Mouse (Mus musculus) embryonic fibroblast, embryonic 13.5 days (primary cell): ENCODE measurements around the gene Abcb6.

Experiments
- CTCF ChIP-seq: IDR thresholded peaks from 2 replicates; pipeline ENCODE4 v1.5.1; 2011; ENCODE audit warnings: mild to moderate bottlenecking, control low read depth, low read length, moderate library complexity, borderline replicate concordance; ENCODE audit not compliant: insufficient read depth
- POLR2A ChIP-seq: IDR thresholded peaks from 2 replicates; pipeline ENCODE4 v1.6.1; 2011; ENCODE audit warnings: low read depth, mild to moderate bottlenecking, control low read depth, low read length, moderate library complexity

DNA sequence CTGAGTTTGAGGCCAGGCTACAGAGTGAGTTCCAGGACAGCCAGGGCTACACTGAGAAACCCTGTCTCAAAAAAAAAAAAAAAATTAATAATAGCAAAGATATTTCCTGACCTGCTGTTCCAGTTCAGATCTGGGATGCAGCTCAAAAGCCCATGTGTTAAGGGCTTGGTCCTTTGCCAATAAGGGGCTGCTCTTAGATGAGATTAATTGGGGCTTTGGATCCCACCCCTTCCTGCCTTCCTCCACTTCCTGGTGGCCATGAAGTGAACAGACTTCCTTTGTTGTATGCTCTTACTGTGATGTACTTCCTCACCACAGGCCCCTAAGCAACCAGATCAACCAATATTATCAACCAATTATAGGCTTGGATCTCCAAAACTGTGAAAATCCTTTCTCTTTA lies 6.9 kb upstream of the Abcb6 start:
- no peak for TF ChIP-seq POLR2A
- no peak for TF ChIP-seq CTCF
